Mouse (Mus musculus) v-Abl transformed pro-B cells (cell line): ENCODE measurements around the gene Aff2.

Source experiments
- in situ Hi-C, 2 experiments: fragments of 400-800 bp; cut with MboI; formaldehyde crosslinking; loops; one replicate each; pipeline ENCODE4 v1.15.1; 2025; ENCODE audit not compliant: unreplicated experiment in 2 of 2

The Aff2 gene

DNA sequence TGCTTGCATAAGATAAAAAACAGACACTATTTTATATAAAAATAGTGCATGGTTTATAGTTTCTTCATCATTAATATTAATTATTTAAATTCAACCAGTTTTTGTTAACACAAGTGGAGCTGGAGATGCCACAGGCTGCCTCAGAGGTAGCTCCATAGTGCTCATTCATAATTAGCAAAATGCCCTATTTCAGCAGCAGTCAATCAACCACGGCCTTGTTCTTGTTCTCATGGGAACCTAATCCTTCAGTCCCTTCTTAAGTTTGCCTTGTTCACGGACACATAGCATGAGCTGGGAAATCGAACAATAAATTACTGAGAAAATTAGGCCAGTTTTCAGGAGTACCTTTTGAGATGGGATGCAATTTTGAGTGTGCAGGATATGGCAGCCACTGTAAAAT is 378.9 kb downstream of the Aff2 start:
- in situ Hi-C loops: no loop called here

DNA sequence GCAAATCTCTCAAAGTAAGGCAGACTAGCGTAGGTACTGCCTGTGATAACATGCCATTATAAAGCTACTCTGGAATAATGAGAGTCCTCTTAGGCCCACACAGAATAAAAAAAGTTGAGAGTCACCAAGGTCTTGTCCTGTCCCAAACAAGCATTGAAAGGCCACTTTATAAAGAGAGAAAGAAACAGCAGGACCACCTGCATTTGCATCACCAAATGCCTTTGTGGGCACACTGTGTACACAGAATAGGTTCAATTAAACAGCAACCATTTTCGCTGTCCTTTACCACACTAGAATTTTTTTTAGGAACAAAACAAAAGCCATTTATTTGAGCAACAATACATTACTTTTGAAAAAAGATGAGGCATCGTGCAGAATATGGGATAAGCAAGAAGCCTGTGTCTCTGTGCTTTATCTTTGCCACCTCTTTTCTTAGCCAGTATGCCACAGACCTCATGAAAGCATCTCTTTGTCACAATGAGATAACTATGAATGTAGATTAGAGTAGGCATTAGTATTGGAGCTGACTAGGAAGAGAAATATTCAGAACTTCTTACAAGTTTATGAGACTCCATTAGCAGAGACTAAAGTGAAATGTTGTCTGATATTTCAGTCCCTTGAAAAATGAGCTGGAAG is 385.0 kb downstream of the Aff2 start:
- in situ Hi-C loops: no loop called here

DNA sequence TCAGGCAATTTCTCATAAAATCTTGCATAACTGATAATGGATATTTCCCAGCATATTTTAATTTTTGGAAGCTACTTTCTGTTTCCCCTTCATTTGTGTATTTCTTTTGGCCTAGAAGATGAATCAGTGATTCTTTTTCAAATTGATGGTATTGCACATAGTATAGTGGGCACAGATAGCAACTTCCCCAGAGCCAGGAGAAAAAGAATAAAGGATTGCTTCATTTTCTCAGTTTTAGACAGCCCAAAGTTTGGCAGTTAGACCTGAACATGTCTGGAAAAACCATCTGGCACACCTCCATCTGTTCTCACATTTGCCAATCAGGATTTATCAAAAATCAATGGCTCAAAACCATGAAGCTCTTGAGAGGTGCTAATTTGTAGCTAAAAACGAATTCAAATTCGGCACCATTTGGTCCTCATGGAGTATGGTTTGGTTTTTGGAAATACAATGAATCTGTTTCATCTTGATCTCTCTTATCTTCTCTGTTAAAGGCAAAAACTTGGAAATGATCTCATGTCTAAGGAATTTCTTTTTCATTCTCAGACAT is 441.9 kb downstream of the Aff2 start:
- in situ Hi-C loops: no loop called here

DNA sequence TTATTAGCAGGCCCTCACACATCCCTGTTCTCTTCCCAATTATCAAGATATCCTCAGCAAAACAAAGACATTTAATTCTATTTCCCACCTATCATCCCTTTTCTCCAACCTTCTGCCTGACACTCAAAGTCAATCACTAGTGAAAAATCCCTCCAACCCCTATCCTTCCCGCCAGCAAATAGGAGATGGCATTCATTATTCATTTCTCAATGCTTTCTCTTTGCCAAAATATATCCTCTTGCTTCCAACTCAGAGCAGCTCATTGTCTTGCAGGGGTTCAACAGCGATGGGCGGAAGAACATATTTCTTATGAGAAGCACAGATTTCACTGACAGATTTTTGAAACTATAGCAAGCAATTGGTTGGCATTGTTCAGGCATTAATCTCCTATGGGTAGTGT is 442.4 kb downstream of the Aff2 start:
- in situ Hi-C loops: no loop called here

DNA sequence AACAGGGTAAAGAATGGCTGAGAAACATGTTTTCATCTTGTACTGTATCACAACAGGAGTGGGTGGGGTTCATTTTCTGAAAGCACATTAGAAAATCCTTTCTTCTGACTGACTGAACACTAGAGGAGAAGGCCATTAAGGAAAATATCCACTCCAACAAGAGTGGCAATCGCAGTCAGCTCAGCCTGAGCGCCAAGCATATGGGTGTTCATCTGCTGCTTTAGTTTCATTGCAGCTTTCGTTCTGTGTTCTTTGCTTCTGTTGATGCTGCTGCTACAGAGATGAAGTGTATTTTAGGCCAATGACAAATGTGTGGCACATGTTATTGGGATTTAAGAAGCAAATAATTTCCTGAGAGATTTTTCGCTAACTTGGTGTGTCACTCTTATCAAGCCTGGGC is 451.7 kb downstream of the Aff2 start:
- in situ Hi-C loops: no loop called here

DNA sequence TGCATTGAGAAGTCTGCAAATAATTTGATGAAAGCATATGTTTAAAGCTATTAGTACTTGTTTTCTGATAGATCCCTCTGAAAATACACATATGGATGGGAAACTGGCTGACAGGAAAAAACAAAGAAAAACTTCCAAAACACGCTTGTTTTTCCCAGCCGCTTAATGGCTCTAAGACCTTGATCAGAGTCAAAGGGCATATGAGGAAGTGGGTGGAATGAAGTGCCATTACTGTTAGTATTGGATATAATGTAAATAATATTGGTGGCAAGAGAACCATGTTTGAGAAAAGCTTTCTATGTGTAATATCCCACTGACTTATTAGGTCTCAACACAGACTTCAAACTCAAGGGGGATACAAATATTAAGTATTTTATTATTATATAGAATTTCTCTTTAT is 455.0 kb downstream of the Aff2 start:
- in situ Hi-C loops: no loop called here

DNA sequence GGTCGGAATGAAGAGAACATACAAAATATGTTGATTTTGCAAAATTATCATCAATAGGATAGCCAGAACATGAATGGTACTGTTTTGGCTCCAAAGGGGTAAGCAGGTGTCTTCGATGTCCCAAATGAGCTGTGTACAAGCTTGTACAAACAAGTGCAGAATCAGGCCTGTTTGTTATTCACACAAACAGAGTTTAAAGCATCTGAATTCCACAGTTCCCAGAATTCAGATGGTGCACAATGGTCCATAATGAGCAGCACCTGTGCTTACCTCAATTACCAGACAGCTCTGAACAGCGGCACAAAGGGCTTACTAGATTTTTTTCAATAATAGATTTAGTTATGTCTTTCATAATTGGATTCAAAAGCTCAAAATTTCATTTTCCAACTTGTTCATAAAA is 457.6 kb downstream of the Aff2 start:
- in situ Hi-C loops: no loop called here

DNA sequence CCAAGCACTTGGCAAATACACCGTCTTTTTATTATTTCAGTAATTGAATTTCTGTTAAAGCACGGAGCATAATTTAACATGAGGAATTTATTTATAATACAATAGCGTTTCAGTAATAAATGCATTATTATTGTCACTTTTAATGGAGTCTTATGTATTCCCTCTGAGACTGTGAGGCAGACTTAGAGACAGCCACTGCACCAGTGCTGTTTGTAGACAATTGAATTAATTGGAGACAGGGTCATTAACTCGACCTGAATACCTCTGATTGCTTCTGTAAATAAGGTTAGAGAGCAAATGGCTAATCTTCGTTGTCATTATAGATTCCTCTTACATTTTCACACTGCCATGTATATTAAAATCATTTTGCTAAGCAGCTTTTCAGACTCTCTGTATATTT is 458.1 kb downstream of the Aff2 start:
- in situ Hi-C loops: no loop called here

DNA sequence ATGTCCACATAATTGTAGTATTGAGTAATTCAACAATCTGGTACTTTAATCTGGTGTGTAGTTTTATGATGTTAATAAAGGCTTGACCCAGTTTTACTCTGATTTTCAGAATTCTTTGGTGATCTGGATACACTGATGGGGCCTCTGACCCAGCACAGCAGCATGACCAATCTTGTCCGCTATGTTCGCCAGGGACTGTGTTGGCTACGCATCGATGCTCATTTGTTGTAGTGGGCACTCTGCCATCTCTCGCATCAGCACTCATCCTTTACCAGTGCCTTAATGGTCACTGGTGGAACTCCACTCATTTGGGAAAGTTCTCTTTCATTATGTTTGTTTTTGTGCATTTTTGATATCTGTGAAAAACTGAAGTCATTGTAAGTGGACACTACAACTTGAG is 507.5 kb downstream of the Aff2 start:
- in situ Hi-C loops: no loop called here

DNA sequence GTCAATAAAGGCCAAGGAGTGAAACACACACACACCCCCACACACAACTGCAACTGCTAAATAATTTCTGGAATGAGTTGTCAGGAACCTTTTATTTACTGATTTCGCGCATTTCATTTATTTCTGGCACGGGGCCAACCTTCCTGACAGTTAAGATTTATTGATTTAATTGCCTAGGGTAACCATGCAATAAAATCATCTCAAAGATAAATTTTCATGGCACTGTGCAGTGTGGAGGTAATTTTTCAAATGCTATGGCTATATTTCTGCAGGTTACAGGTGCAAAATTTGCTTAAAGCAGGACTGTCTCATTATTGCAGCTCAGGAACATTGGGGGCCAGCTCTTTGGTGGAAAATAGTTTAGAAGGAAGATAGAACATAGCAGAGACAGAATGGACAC is 531.6 kb downstream of the Aff2 start:
- in situ Hi-C loops: no loop called here
